8 mouse cellular contexts compared by ENCODE assay signal in genomic region chr2:170322013-170322414, GRCm38 (mm10).
DNase-seq lines count a peak whose midpoint lies in the region; ATAC-seq lines count a peak whose summit lies in the region.

No protein-coding gene starts in this region.

- DNase-seq in CD4-positive, CD25-positive, alpha-beta regulatory T cell, adult 2 months (ENCODE audit: low read depth, low spot score) = peak; percentile 14
- peak; percentile 71 for DNase-seq in Muller cell, postnatal 12 days (ENCODE audit: inconsistent ontology term)
- DNase-seq in heart, embryonic 10.5 days (ENCODE audit: low spot score) = no peak
- DNase-seq in thymus, postnatal 14 days = no peak
- no peak for DNase-seq in urinary bladder, adult 18-20 months (ENCODE audit: low spot score in 2 of 2)

- H3K4me2 ChIP-seq in lung, embryonic 16.5 days (ENCODE audit: low read depth, low read length) = no peak overlapping the region
- no peak overlapping the region for H3K4me2 ChIP-seq in midbrain, embryonic 15.5 days

- peaks cover 40% of the 10 kb centered on the region for H3K4me1 ChIP-seq in heart, embryonic 10.5 days
- peaks cover 9% of the 10 kb centered on the region for H3K4me1 ChIP-seq in lung, embryonic 16.5 days (replicated peaks; ENCODE audit: control insufficient read depth, insufficient read depth, low read length)
- peaks cover 14% of the 10 kb centered on the region for H3K4me1 ChIP-seq in midbrain, embryonic 15.5 days

- H3K9ac ChIP-seq in lung, embryonic 16.5 days (ENCODE audit: low read length) = no peak overlapping the region
- H3K9ac ChIP-seq in midbrain, embryonic 15.5 days = no peak overlapping the region

- no peaks in the 10 kb centered on the region for H3K9me3 ChIP-seq in heart, embryonic 10.5 days
- no peaks in the 10 kb centered on the region for H3K9me3 ChIP-seq in lung, embryonic 16.5 days (ENCODE audit: control insufficient read depth, low read length)
- H3K9me3 ChIP-seq in midbrain, embryonic 15.5 days = no peaks in the 10 kb centered on the region

- no peaks in the 10 kb centered on the region for H3K27me3 ChIP-seq in heart, embryonic 10.5 days (ENCODE audit: insufficient read depth, poor library complexity, severe bottlenecking)
- no peaks in the 10 kb centered on the region for H3K27me3 ChIP-seq in lung, embryonic 16.5 days (ENCODE audit: control insufficient read depth, insufficient read depth, low read depth, low read length)
- H3K27me3 ChIP-seq in midbrain, embryonic 15.5 days (replicated peaks) = no peaks in the 10 kb centered on the region

- peak overlapping the region; percentile 66 for H3K27ac ChIP-seq in heart, embryonic 10.5 days
- H3K27ac ChIP-seq in lung, embryonic 16.5 days (ENCODE audit: low read length) = peak overlapping the region; percentile 3; the same call in 1 of the 2 replicates
- H3K27ac ChIP-seq in midbrain, embryonic 15.5 days = no peak overlapping the region

- no peaks in the 10 kb centered on the region for H3K36me3 ChIP-seq in heart, embryonic 10.5 days
- no peaks in the 10 kb centered on the region for H3K36me3 ChIP-seq in lung, embryonic 16.5 days (ENCODE audit: control insufficient read depth, insufficient read depth, low read length)
- no peaks in the 10 kb centered on the region for H3K36me3 ChIP-seq in midbrain, embryonic 15.5 days (replicated peaks)

- H3K4me3 ChIP-seq in heart, embryonic 10.5 days = no peak overlapping the region
- H3K4me3 ChIP-seq in lung, embryonic 16.5 days (ENCODE audit: low read length) = no peak overlapping the region
- no peak overlapping the region for H3K4me3 ChIP-seq in midbrain, embryonic 15.5 days

- no peak for ATAC-seq in CD4-positive, CD25-positive, alpha-beta regulatory T cell, adult 4 months
- no peak for ATAC-seq in lung, embryonic 16.5 days (ENCODE audit: low read depth)
- ATAC-seq in midbrain, embryonic 15.5 days (replicated peaks) = no peak

- 20% methylated on average over 3 of the region's 3 CpGs for WGBS in heart, embryonic 10.5 days
- 38% methylated on average over 3 of the region's 3 CpGs for WGBS in lung, embryonic 16.5 days
- WGBS in midbrain, embryonic 15.5 days = 56% methylated on average over 3 of the region's 3 CpGs

Comparison
In these comparisons a context has a peak if more than half of its experiments do, and no peak if none do; other contexts are left out.
1. DNase-seq: peak in CD4-positive, CD25-positive, alpha-beta regulatory T cell, adult 2 months (single experiment) and Muller cell, postnatal 12 days (single experiment); none in heart, embryonic 10.5 days (single experiment), thymus, postnatal 14 days (single experiment) and urinary bladder, adult 18-20 months (0 of 2).